Mouse (Mus musculus): ENCODE measurements around the gene Sh2d1b1. TPM values are rescaled to one million over a fixed set of nuclear protein-coding genes. Genes with fewer than 3 reads are reported as not detected.

Sh2d1b1 gene
- polyA plus RNA-seq, 1 experiment from 2014 or later = not detected

Other genes starting within 250 kb of the Sh2d1b1 start
- 7.1 and 9.8 TPM in 2 replicates for gene Ddr2, start 166.6 kb upstream of the Sh2d1b1 start, polyA plus RNA-seq (2014; fragmentation: Nextera tagmentation; extraction: Ambion mirVana)
- 59.6 and 60.0 TPM in 2 replicates for gene Uap1, start 102.4 kb upstream of the Sh2d1b1 start, polyA plus RNA-seq (2014; fragmentation: Nextera tagmentation; extraction: Ambion mirVana)
- 16.0 and 17.0 TPM in 2 replicates for gene Uhmk1, start 61.9 kb upstream of the Sh2d1b1 start, polyA plus RNA-seq (2014; fragmentation: Nextera tagmentation; extraction: Ambion mirVana)
- gene Sh2d1b2, start 44.6 kb upstream of the Sh2d1b1 start, polyA plus RNA-seq (2014; fragmentation: Nextera tagmentation; extraction: Ambion mirVana) = not detected in 2 replicates
- gene Gm7694, start 29.0 kb downstream of the Sh2d1b1 start, polyA plus RNA-seq (2014; fragmentation: Nextera tagmentation; extraction: Ambion mirVana) = 2.7 and 3.2 TPM in 2 replicates
- 0.84 and 1.1 TPM in 2 replicates for gene Spata46, start 31.5 kb downstream of the Sh2d1b1 start, polyA plus RNA-seq (2014; fragmentation: Nextera tagmentation; extraction: Ambion mirVana)